Mouse (Mus musculus) adrenal gland, adult (tissue): ENCODE data around the gene Son.

Experiments used
- DNase-seq, 2 experiments: peaks; one replicate each; pipeline ENCODE4 v3.0.0; 2022 to 2023; ENCODE audit warnings: low spot score in 1 of 2; ENCODE audit not compliant: inconsistent age in 2 of 2

The Son gene

GRCm38 (mm10) chr16:91685526-91685925, 38.2 kb downstream of the Son start:
- DNase-seq = no peak

- no peak for DNase-seq
Measured at GRCm38 (mm10) chr16:91686369-91686768, 39.1 kb downstream of the Son start.

- DNase-seq = no peak
Measured at GRCm38 (mm10) chr16:91688023-91688618, 40.8 kb downstream of the Son start.

- peak; percentile 94 to 98 for DNase-seq
Measured at GRCm38 (mm10) chr16:91688619-91689334, 41.5 kb downstream of the Son start, which contains the start of gene Donson. Donson (minus strand) TSS chr16:91688770.

GRCm38 (mm10) chr16:91689791-91690190, 42.5 kb downstream of the Son start:
- no peak for DNase-seq

- peak; percentile 65 to 86 for DNase-seq
Measured at GRCm38 (mm10) chr16:91694455-91695084, 47.3 kb downstream of the Son start.

GRCm38 (mm10) chr16:91695108-91695755, 47.9 kb downstream of the Son start:
- DNase-seq = peak in 1 of 2 experiments; percentile 42

GRCm38 (mm10) chr16:91698995-91699394, 51.7 kb downstream of the Son start:
- DNase-seq = no peak

GRCm38 (mm10) chr16:91701908-91702307, 54.6 kb downstream of the Son start:
- no peak for DNase-seq

GRCm38 (mm10) chr16:91702771-91703188, 55.5 kb downstream of the Son start:
- DNase-seq = peak in 1 of 2 experiments; percentile 54

- no peak for DNase-seq
Measured at GRCm38 (mm10) chr16:91704603-91705340, 57.5 kb downstream of the Son start.

GRCm38 (mm10) chr16:91710241-91710640, 62.9 kb downstream of the Son start:
- DNase-seq = no peak

- DNase-seq = no peak
Measured at GRCm38 (mm10) chr16:91716927-91717349, 69.6 kb downstream of the Son start.

- DNase-seq = no peak
Measured at GRCm38 (mm10) chr16:91717399-91717798, 70.1 kb downstream of the Son start.

GRCm38 (mm10) chr16:91724247-91724646, 76.9 kb downstream of the Son start:
- DNase-seq = peak; percentile 64 to 87

- peak; percentile 32 to 68 for DNase-seq
Measured at GRCm38 (mm10) chr16:91727433-91727832, 80.1 kb downstream of the Son start.

- DNase-seq = peak; percentile 99
Measured at GRCm38 (mm10) chr16:91728123-91729065, 81.1 kb downstream of the Son start, which contains the start of gene Cryzl1. Cryzl1 (minus strand) TSS chr16:91728975.
